Mouse (Mus musculus) heart, embryonic 16.5 days (tissue): ENCODE data around the gene Amn1. TPM values are rescaled to one million over a fixed set of nuclear protein-coding genes. Genes with fewer than 3 reads are reported as not detected.
A peak's percentile ranks its signal among the peaks of the same experiment; 100 is the strongest.

Experiments
- ATAC-seq: fragments of 200-750 bp; cut with Nextera tagmentation; replicated peaks from 2 replicates; pipeline ENCODE4 v1.8.0; 2017; ENCODE audit warnings: moderate number of reproducible peaks; ENCODE audit not compliant: insufficient read depth, low FRiP score; ENCODE audit errors: extremely low read depth
- H3K27ac ChIP-seq: fragments of 300-500 bp; sonication (generic); 2 replicates; pipeline ENCODE4 v1.5.1; 2014; ENCODE audit warnings: mild to moderate bottlenecking, low read length, control low read depth, moderate library complexity
- H3K27me3 ChIP-seq: fragments of 300-500 bp; sonication (generic); 2 replicates; pipeline ENCODE4 v1.6.1; 2014; ENCODE audit warnings: low read length, mixed read lengths; ENCODE audit not compliant: control insufficient read depth, insufficient read depth
- H3K36me3 ChIP-seq: fragments of 300-500 bp; sonication (generic); 2 replicates; pipeline ENCODE4 v1.6.1; 2014; ENCODE audit not compliant: control insufficient read depth, insufficient read depth
- H3K4me1 ChIP-seq: fragments of 300-500 bp; sonication (generic); 2 replicates; pipeline ENCODE4 v1.6.1; 2014; ENCODE audit warnings: low read length, mixed read lengths; ENCODE audit not compliant: control insufficient read depth, insufficient read depth
- H3K4me2 ChIP-seq: fragments of 300-500 bp; sonication (generic); 2 replicates; pipeline ENCODE4 v1.6.1; 2014; ENCODE audit warnings: low read depth, mild to moderate bottlenecking, control low read depth, low read length
- H3K4me3 ChIP-seq: fragments of 300-500 bp; sonication (generic); 2 replicates; pipeline ENCODE4 v1.5.1; 2014; ENCODE audit warnings: mild to moderate bottlenecking, control low read depth, low read length
- H3K9ac ChIP-seq: fragments of 300-500 bp; sonication (generic); 2 replicates; pipeline ENCODE4 v1.6.1; 2014; ENCODE audit warnings: low read length, control low read depth
- H3K9me3 ChIP-seq: fragments of 300-500 bp; sonication (generic); replicated peaks from 2 replicates; pipeline ENCODE4 v1.6.1; 2016; ENCODE audit warnings: low read length; ENCODE audit not compliant: control insufficient read depth
- WGBS: fragments of 180-500 bp; shearing (Covaris S2); extraction: QIAGEN DNeasy Blood & Tissue Kit; methylation state at CpG from one replicate; pipeline ENCODE4 v1.1.7; 2014; 5-methylcytosine and 5-hydroxymethylcytosine counted together
- polyA plus RNA-seq: library from polyadenylated mRNA; unstranded; fragments of >200 nt; fragmentation: Nextera tagmentation; extraction: Ambion mirVana; gene quantifications from 2 replicates; pipeline ENCODE4 v1.2.1, GENCODE M21; 2015

Amn1 gene
- polyA plus RNA-seq, 1 experiment from 2014 or later = 24.4 TPM

GRCm38 (mm10) chr6:149141393-149142173 lies 46.9 kb downstream of the Amn1 start:
- Histone ChIP-seq H3K4me3 (peak overlapping the region; percentile 78), H3K4me2 (peak overlapping the region; percentile 87), H3K9me3 (no peaks in the 10 kb centered on the region), H3K27me3 (no peaks in the 10 kb centered on the region), H3K4me1 (peaks cover 7% of the 10 kb centered on the region), H3K27ac (peak overlapping the region; percentile 67), H3K36me3 (peaks cover 7% of the 10 kb centered on the region; the same call in 1 of the 2 replicates), H3K9ac (peak overlapping the region; percentile 84)
- 4% methylated on average over 36 of the region's 36 CpGs for WGBS
- peak; percentile 91 for ATAC-seq

- WGBS = 58% methylated on average over 1 of the region's 1 CpGs
- Histone ChIP-seq H3K9ac (no peak within 1 kb of the TSS), H3K4me2 (no peak within 1 kb of the TSS), H3K27me3 (no peaks in the 10 kb centered on the region), H3K4me1 (peaks cover 8% of the 10 kb centered on the region), H3K9me3 (no peaks in the 10 kb centered on the region), H3K27ac (no peak within 1 kb of the TSS), H3K4me3 (no peak within 1 kb of the TSS), H3K36me3 (peaks cover 2% of the 10 kb centered on the region; the same call in 1 of the 2 replicates)
- no peak for ATAC-seq
Measured at GRCm38 (mm10) chr6:149139471-149139870, 49.0 kb downstream of the Amn1 start, which contains the start of gene Etfbkmt. Etfbkmt (plus strand) TSS chr6:149139849.

GRCm38 (mm10) chr6:149139011-149139410 lies 49.5 kb downstream of the Amn1 start:
- Histone ChIP-seq H3K27me3 (no peaks in the 10 kb centered on the region), H3K4me3 (no peak overlapping the region), H3K9ac (no peak overlapping the region), H3K4me2 (no peak overlapping the region), H3K27ac (no peak overlapping the region), H3K36me3 (no peaks in the 10 kb centered on the region), H3K9me3 (no peaks in the 10 kb centered on the region), H3K4me1 (peaks cover 11% of the 10 kb centered on the region)
- WGBS = 76% methylated on average over 3 of the region's 3 CpGs
- ATAC-seq = no peak

GRCm38 (mm10) chr6:149137936-149138335 lies 50.6 kb downstream of the Amn1 start:
- ATAC-seq = no peak
- Histone ChIP-seq H3K4me3 (no peak overlapping the region), H3K9me3 (no peaks in the 10 kb centered on the region), H3K9ac (no peak overlapping the region), H3K4me2 (no peak overlapping the region), H3K27ac (no peak overlapping the region), H3K27me3 (no peaks in the 10 kb centered on the region), H3K4me1 (peaks cover 11% of the 10 kb centered on the region), H3K36me3 (no peaks in the 10 kb centered on the region)
- WGBS = 63% methylated on average over 2 of the region's 2 CpGs

- ATAC-seq = no peak
- no peaks in the 10 kb centered on the region for H3K27me3 ChIP-seq
Measured at GRCm38 (mm10) chr6:149135631-149136030, 52.9 kb downstream of the Amn1 start.

GRCm38 (mm10) chr6:149134391-149135150 lies 53.9 kb downstream of the Amn1 start:
- Histone ChIP-seq H3K36me3 (no peaks in the 10 kb centered on the region), H3K27ac (no peak overlapping the region), H3K9me3 (no peaks in the 10 kb centered on the region), H3K27me3 (no peaks in the 10 kb centered on the region), H3K4me1 (peaks cover 4% of the 10 kb centered on the region; the same call in 1 of the 2 replicates), H3K4me3 (no peak overlapping the region), H3K9ac (no peak overlapping the region), H3K4me2 (no peak overlapping the region)
- ATAC-seq = no peak
- WGBS = 21% methylated on average over 5 of the region's 5 CpGs

More at GRCm38 (mm10) chr6:149135631-149136030, 52.9 kb downstream of the Amn1 start:
- WGBS = 51% methylated on average over 6 of the region's 6 CpGs
- Histone ChIP-seq H3K27ac (no peak overlapping the region), H3K4me1 (peaks cover 4% of the 10 kb centered on the region; the same call in 1 of the 2 replicates), H3K4me3 (no peak overlapping the region), H3K9me3 (no peaks in the 10 kb centered on the region), H3K4me2 (no peak overlapping the region), H3K9ac (no peak overlapping the region), H3K36me3 (no peaks in the 10 kb centered on the region)

GRCm38 (mm10) chr6:149132311-149133077 lies 56.0 kb downstream of the Amn1 start:
- no peak for ATAC-seq
- Histone ChIP-seq H3K9ac (no peak overlapping the region), H3K27me3 (no peaks in the 10 kb centered on the region), H3K4me1 (peaks cover 4% of the 10 kb centered on the region; the same call in 1 of the 2 replicates), H3K27ac (no peak overlapping the region), H3K4me2 (no peak overlapping the region), H3K4me3 (no peak overlapping the region), H3K9me3 (no peaks in the 10 kb centered on the region), H3K36me3 (no peaks in the 10 kb centered on the region)
- 34% methylated on average over 5 of the region's 5 CpGs for WGBS

- WGBS = 32% methylated on average over 3 of the region's 3 CpGs
- ATAC-seq = no peak
- Histone ChIP-seq H3K27ac (no peak overlapping the region), H3K4me2 (no peak overlapping the region), H3K27me3 (no peaks in the 10 kb centered on the region), H3K4me1 (peaks cover 4% of the 10 kb centered on the region; the same call in 1 of the 2 replicates), H3K9me3 (no peaks in the 10 kb centered on the region), H3K36me3 (no peaks in the 10 kb centered on the region), H3K4me3 (no peak overlapping the region), H3K9ac (no peak overlapping the region)
Measured at GRCm38 (mm10) chr6:149131111-149131510, 57.4 kb downstream of the Amn1 start.
